Mouse (Mus musculus): ENCODE results near the gene Gatd1. TPM values are rescaled to one million over a fixed set of nuclear protein-coding genes. Genes with fewer than 3 reads are reported as not detected.
A peak's percentile ranks its signal among the peaks of the same experiment; 100 is the strongest.

Gene Gatd1
- polyA plus RNA-seq, 1 experiment from 2014 or later, result 32.2 TPM

DNA sequence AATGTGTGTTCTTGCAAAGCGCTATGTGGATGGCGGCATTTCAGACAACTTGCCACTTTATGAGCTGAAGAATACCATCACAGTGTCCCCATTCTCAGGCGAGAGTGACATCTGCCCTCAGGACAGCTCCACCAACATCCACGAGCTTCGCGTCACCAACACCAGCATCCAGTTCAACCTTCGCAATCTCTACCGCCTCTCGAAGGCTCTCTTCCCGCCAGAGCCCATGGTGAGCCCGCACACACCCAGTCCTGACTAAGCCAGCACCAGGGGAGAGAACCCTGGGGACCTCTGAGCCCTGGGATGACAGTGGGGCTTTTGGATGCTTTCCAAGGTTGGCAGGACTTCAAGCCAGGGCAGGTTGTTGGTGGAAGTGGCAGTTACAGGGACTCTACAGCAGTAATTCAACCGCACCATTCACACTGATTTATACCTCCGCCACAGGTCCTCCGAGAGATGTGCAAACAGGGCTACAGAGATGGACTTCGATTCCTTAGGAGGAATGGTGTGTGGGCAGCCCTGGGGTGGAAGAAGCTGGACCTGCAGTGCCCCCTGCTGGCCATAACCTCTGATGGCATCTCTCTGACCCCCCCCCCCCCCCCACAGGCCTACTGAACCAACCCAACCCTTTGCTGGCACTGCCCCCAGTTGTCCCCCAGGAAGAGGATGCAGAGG is 44.2 kb upstream of the Gatd1 start:
- WGBS (ENCODE audit: insufficient replicate concordance), result 75% methylated on average over 15 of the region's 15 CpGs
- ATAC-seq (replicated peaks; ENCODE audit: insufficient number of reproducible peaks, low FRiP score, low TSS enrichment), result no peak
- H3K4me2 ChIP-seq, result no peak overlapping the region
- H3K9ac ChIP-seq (ENCODE audit: low read depth, low read length), result no peak overlapping the region
- no peaks in the 10 kb centered on the region for H3K9me3 ChIP-seq (replicated peaks; ENCODE audit: control insufficient read depth, low read length)
- H3K27ac ChIP-seq (ENCODE audit: low read depth, low read length), result no peak overlapping the region
- H3K36me3 ChIP-seq (ENCODE audit: control insufficient read depth, insufficient read depth, low read length), result peaks cover 7% of the 10 kb centered on the region
- peaks cover 28% of the 10 kb centered on the region for H3K4me1 ChIP-seq (ENCODE audit: control insufficient read depth, insufficient read depth, low read length)
- peaks cover 27% of the 10 kb centered on the region for H3K27me3 ChIP-seq (ENCODE audit: control insufficient read depth, insufficient read depth, low read length)
- H3K4me3 ChIP-seq (ENCODE audit: low read depth, low read length), result no peak overlapping the region

DNA sequence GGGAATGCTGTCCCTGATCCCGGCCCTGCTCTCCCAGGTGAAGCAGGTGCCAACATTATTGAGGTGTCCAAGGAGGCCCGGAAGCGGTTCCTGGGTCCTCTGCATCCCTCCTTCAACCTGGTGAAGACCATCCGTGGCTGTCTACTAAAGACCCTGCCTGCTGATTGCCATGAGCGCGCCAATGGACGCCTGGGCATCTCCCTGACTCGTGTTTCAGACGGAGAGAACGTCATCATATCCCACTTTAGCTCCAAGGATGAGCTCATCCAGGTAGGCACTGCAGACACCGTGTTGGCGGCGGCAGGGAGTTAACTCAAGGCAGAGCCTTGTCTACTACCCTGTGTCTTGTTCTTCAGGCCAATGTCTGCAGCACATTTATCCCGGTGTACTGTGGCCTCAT is 43.3 kb upstream of the Gatd1 start:
- peaks cover 20% of the 10 kb centered on the region for H3K27me3 ChIP-seq (ENCODE audit: control insufficient read depth, insufficient read depth, low read length)
- peaks cover 7% of the 10 kb centered on the region for H3K36me3 ChIP-seq (ENCODE audit: control insufficient read depth, insufficient read depth, low read length)
- H3K4me1 ChIP-seq (ENCODE audit: control insufficient read depth, insufficient read depth, low read length), result peaks cover 25% of the 10 kb centered on the region; the same call in 1 of the 2 replicates
- no peak overlapping the region for H3K4me2 ChIP-seq
- no peaks in the 10 kb centered on the region for H3K9me3 ChIP-seq (replicated peaks; ENCODE audit: control insufficient read depth, low read length)
- H3K9ac ChIP-seq (ENCODE audit: low read depth, low read length), result no peak overlapping the region
- ATAC-seq (replicated peaks; ENCODE audit: insufficient number of reproducible peaks, low FRiP score, low TSS enrichment), result no peak
- WGBS (ENCODE audit: insufficient replicate concordance), result 89% methylated on average over 14 of the region's 14 CpGs
- H3K4me3 ChIP-seq (ENCODE audit: low read depth, low read length), result no peak overlapping the region
- no peak overlapping the region for H3K27ac ChIP-seq (ENCODE audit: low read depth, low read length)

DNA sequence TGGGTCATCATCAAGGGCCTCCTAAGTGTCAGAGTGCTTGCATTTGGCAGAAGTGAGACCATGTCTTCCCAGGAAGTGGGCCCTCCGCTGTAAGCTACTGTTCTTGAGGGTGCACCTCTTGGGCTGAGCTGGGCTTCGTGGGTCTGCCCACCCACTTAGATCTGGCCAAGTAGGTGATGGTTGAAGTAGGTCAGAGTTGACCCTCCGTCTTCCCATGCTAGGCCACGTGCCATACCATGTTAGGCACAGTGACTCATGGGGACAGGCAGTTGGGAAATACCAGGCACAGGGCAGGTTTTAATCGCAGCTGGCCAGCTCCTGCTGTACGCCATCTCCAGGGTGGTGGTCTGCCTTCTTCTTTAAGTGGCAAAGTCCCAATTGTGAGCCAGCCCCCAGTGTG is 42.8 kb upstream of the Gatd1 start:
- Histone ChIP-seq H3K9ac (ENCODE audit: low read depth, low read length) (no peak overlapping the region), H3K4me1 (ENCODE audit: control insufficient read depth, insufficient read depth, low read length) (peaks cover 24% of the 10 kb centered on the region; the same call in 1 of the 2 replicates), H3K4me2 (peak overlapping the region; percentile 84; the same call in 1 of the 2 replicates), H3K27me3 (ENCODE audit: control insufficient read depth, insufficient read depth, low read length) (peaks cover 15% of the 10 kb centered on the region), H3K36me3 (ENCODE audit: control insufficient read depth, insufficient read depth, low read length) (peaks cover 11% of the 10 kb centered on the region), H3K27ac (ENCODE audit: low read depth, low read length) (no peak overlapping the region), H3K4me3 (ENCODE audit: low read depth, low read length) (0 out of 2 replicates have a peak overlapping the region, but pooled peaks have one; percentile 58), H3K9me3 (replicated peaks; ENCODE audit: control insufficient read depth, low read length) (no peaks in the 10 kb centered on the region)
- ATAC-seq (replicated peaks; ENCODE audit: insufficient number of reproducible peaks, low FRiP score, low TSS enrichment), result no peak
- 84% methylated on average over 6 of the region's 6 CpGs for WGBS (ENCODE audit: insufficient replicate concordance)

DNA sequence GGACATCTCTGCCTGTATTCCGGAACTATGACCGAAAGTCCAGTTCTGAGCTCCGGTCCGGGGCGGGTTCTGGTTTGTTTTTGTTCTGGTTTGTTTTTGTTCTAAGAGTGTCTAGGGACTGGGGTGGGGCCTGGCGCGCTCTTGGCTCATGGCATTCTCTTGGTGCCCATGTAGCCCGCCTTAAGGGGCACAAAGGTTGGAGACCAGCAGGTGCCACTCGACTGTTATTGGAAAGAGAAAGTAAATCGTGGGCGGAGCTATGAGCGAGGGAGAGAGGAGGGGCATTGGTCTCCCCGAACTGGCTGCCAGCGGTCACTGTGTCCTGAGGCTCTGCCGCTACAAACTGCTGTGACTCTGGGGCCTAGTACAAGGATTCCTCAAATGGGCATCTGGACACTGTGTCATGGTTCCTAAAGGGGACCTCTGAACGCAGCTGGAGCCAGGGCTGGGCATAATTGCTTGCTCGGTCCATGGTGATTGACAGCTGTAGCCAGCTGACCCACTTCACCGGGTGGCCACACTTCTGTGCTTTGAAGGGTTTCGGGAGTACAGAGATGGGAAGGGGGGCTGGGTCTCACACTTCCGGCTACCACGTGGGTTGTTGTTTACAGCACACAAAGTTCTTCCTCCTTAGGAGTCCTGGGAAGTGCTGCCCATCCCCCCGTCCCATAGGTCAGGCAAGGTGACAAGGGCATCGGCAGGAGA is 41.8 kb upstream of the Gatd1 start:
- ATAC-seq (replicated peaks; ENCODE audit: insufficient number of reproducible peaks, low FRiP score, low TSS enrichment), result peak; percentile 43
- 2% methylated on average over 23 of the region's 23 CpGs for WGBS (ENCODE audit: insufficient replicate concordance)
- peaks cover 6% of the 10 kb centered on the region for H3K27me3 ChIP-seq (ENCODE audit: control insufficient read depth, insufficient read depth, low read length)

DNA sequence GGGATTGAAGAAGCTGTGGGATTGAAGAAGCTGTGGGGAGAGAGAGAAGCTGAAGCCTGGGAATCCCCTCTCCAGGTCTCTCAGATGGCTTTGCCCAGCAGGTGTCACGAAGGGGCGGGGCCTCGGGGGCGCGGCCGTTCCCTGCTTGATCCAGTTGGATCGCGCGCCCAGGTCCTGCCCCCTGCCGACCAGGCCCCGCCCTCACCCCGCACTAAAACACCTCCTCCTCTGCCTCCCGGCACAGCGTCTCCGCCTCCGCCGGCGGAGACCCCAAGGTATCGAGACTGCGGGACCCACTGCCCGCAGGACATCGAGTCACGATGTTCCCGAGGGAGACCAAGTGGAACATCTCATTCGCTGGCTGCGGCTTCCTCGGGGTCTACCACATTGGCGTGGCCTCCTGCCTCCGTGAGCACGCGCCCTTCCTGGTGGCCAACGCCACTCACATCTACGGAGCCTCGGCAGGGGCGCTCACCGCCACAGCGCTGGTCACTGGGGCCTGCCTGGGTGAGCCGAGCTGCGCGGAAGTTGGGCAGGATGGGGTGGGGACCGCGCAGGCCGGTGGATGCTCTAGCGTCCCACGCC is 41.1 kb upstream of the Gatd1 start, which contains the start of gene Pnpla2:
TSS of gene Pnpla2 (plus strand) at position 232 of the 585 bp plus-strand sequence.
- H3K36me3 ChIP-seq (ENCODE audit: control insufficient read depth, insufficient read depth, low read length), result peaks cover 19% of the 10 kb centered on the region
- peaks cover 14% of the 10 kb centered on the region; the same call in 1 of the 2 replicates for H3K4me1 ChIP-seq (ENCODE audit: control insufficient read depth, insufficient read depth, low read length)
- ATAC-seq (replicated peaks; ENCODE audit: insufficient number of reproducible peaks, low FRiP score, low TSS enrichment), result peak; percentile 83
- no peaks in the 10 kb centered on the region for H3K9me3 ChIP-seq (replicated peaks; ENCODE audit: control insufficient read depth, low read length)
- H3K27me3 ChIP-seq (ENCODE audit: control insufficient read depth, insufficient read depth, low read length), result 0 out of 2 replicates have a peak, but pooled peaks cover 2% of the 10 kb centered on the region
- peak within 1 kb of the TSS; percentile 73 for H3K27ac ChIP-seq (ENCODE audit: low read depth, low read length)
- H3K4me3 ChIP-seq (ENCODE audit: low read depth, low read length), result peak within 1 kb of the TSS; percentile 58
- WGBS (ENCODE audit: insufficient replicate concordance), result under 1% methylated on average over 43 of the region's 45 CpGs
- H3K4me2 ChIP-seq, result peak within 1 kb of the TSS; percentile 84
- H3K9ac ChIP-seq (ENCODE audit: low read depth, low read length), result peak within 1 kb of the TSS; percentile 65

More for the DNA sequence above, 41.8 kb upstream of the Gatd1 start:
- peaks cover 16% of the 10 kb centered on the region for H3K36me3 ChIP-seq (ENCODE audit: control insufficient read depth, insufficient read depth, low read length)
- H3K9ac ChIP-seq (ENCODE audit: low read depth, low read length), result peak overlapping the region; percentile 65
- peak overlapping the region; percentile 58 for H3K4me3 ChIP-seq (ENCODE audit: low read depth, low read length)
- peak overlapping the region; percentile 73 for H3K27ac ChIP-seq (ENCODE audit: low read depth, low read length)
- H3K4me2 ChIP-seq, result peak overlapping the region; percentile 84
- peaks cover 15% of the 10 kb centered on the region; the same call in 1 of the 2 replicates for H3K4me1 ChIP-seq (ENCODE audit: control insufficient read depth, insufficient read depth, low read length)
- H3K9me3 ChIP-seq (replicated peaks; ENCODE audit: control insufficient read depth, low read length), result no peaks in the 10 kb centered on the region

DNA sequence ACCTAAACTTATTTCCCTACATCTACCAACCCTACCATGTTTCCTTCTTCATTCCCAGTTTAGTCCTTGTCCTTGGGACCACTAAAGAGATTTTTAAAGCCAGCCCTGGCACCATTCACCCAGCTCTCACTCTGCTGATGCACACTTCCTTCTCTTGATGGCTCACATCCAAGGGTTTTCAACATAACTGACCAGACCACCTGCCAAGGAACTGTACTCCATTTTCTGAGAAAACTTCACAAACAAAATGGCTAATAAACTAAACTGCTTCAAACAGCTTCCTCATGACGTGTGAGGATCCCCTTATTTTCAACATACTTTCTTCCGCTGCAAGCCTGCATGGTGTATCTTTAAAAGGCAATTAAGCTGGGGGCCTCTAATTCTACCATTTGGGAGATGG is 39.7 kb upstream of the Gatd1 start:
- Histone ChIP-seq H3K9me3 (replicated peaks; ENCODE audit: control insufficient read depth, low read length) (no peaks in the 10 kb centered on the region), H3K36me3 (ENCODE audit: control insufficient read depth, insufficient read depth, low read length) (peaks cover 18% of the 10 kb centered on the region), H3K4me1 (ENCODE audit: control insufficient read depth, insufficient read depth, low read length) (peaks cover 16% of the 10 kb centered on the region), H3K4me3 (ENCODE audit: low read depth, low read length) (no peak overlapping the region), H3K27ac (ENCODE audit: low read depth, low read length) (no peak overlapping the region), H3K27me3 (ENCODE audit: control insufficient read depth, insufficient read depth, low read length) (no peaks in the 10 kb centered on the region), H3K4me2 (no peak overlapping the region), H3K9ac (ENCODE audit: low read depth, low read length) (no peak overlapping the region)
- 75% methylated on average over 2 of the region's 2 CpGs for WGBS (ENCODE audit: insufficient replicate concordance)
- no peak for ATAC-seq (replicated peaks; ENCODE audit: insufficient number of reproducible peaks, low FRiP score, low TSS enrichment)

DNA sequence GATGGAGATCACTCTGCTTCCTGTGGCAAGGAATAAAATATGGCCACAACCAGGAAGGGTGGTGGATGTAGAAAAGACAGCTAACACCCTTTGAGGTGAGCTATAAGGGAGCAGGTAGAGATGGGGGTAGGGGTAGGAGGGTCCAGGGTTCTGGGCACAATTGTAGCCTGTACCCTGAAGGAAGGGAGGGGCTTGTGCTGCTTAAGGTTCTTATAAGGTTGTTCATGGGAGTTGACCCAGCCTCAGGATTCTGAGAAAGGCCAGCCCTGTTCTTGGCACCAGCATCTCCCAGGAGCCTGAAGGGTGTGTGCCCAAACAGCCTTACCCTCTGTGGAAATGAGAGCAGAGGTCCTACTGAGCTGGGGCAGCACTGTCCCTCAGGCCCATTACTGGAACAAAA is 38.0 kb upstream of the Gatd1 start:
- no peak overlapping the region for H3K4me2 ChIP-seq
- peaks cover 20% of the 10 kb centered on the region for H3K36me3 ChIP-seq (ENCODE audit: control insufficient read depth, insufficient read depth, low read length)
- no peaks in the 10 kb centered on the region for H3K9me3 ChIP-seq (replicated peaks; ENCODE audit: control insufficient read depth, low read length)
- no peak overlapping the region for H3K9ac ChIP-seq (ENCODE audit: low read depth, low read length)
- no peak overlapping the region for H3K27ac ChIP-seq (ENCODE audit: low read depth, low read length)
- peaks cover 22% of the 10 kb centered on the region for H3K4me1 ChIP-seq (ENCODE audit: control insufficient read depth, insufficient read depth, low read length)
- H3K4me3 ChIP-seq (ENCODE audit: low read depth, low read length), result no peak overlapping the region
- no peak for ATAC-seq (replicated peaks; ENCODE audit: insufficient number of reproducible peaks, low FRiP score, low TSS enrichment)
- no peaks in the 10 kb centered on the region for H3K27me3 ChIP-seq (ENCODE audit: control insufficient read depth, insufficient read depth, low read length)

DNA sequence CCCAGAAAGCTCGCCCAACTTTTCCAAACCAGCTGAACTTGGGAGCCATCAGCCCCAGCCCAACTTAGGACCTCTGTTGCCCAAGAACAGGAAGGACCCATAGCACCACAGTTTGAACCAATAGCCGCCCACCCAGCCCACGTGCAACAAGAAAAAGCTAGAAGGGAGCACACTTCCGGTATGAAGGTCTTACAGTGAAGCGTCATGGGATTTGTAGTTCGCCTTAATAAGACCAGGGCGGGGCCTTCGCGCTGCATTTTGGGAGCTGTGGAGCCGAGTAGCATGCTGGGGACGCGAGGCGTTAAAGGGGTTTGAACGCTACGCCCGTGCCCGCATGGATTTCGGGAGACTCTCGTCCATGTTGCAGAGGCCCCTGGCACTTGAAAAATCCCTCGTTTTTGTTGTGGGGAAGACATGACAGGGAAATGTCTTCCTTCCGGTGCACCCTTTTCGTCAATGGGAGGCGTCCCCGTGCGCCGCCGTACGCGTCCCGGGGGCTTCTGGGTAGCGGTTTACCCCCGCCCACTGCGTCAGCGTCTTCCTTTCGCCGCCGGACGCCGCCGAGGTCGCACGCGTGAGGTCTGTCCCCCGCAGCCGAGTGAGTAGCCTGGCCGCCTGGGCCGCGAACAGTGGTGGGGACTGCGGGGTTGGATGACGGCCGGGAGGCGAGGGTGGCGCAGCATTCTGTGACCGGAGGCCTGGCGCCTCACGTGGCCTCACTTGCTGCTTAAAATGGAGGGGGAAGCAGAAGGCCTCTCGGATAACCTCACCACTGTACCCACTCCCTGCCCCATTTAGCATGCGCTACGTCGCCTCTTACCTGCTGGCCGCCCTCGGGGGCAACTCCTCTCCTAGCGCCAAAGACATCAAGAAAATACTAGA is 33.4 kb upstream of the Gatd1 start, which contains the start of gene Rplp2:
TSS of gene Rplp2 (plus strand) at position 261 of the 882 bp plus-strand sequence.
- no peaks in the 10 kb centered on the region for H3K9me3 ChIP-seq (replicated peaks; ENCODE audit: control insufficient read depth, low read length)
- H3K36me3 ChIP-seq (ENCODE audit: control insufficient read depth, insufficient read depth, low read length), result peaks cover 20% of the 10 kb centered on the region
- H3K27ac ChIP-seq (ENCODE audit: low read depth, low read length), result peak within 1 kb of the TSS; percentile 52
- H3K9ac ChIP-seq (ENCODE audit: low read depth, low read length), result peak within 1 kb of the TSS; percentile 88
- peak within 1 kb of the TSS; percentile 83 for H3K4me3 ChIP-seq (ENCODE audit: low read depth, low read length)
- peak; percentile 86 for ATAC-seq (replicated peaks; ENCODE audit: insufficient number of reproducible peaks, low FRiP score, low TSS enrichment)
- WGBS (ENCODE audit: insufficient replicate concordance), result 0% methylated on average over 63 of the region's 63 CpGs
- H3K4me1 ChIP-seq (ENCODE audit: control insufficient read depth, insufficient read depth, low read length), result peaks cover 23% of the 10 kb centered on the region
- peak within 1 kb of the TSS; percentile 80 for H3K4me2 ChIP-seq
- H3K27me3 ChIP-seq (ENCODE audit: control insufficient read depth, insufficient read depth, low read length), result no peaks in the 10 kb centered on the region

Measured in heart, embryonic 11.5 days (tissue).